Mouse (Mus musculus) kidney, embryonic 16.5 days (tissue): ENCODE measurements around the gene Zfp663. TPM values are rescaled to one million over a fixed set of nuclear protein-coding genes. Genes with fewer than 3 reads are reported as not detected.

Experiments used
- ATAC-seq: fragments of 200-750 bp; cut with Nextera tagmentation; 2 replicates; pipeline ENCODE4 v1.8.0; 2017; ENCODE audit warnings: moderate TSS enrichment; ENCODE audit not compliant: low FRiP score, low TSS enrichment
- H3K27ac ChIP-seq: fragments of 300-500 bp; sonication (generic); 2 replicates; pipeline ENCODE4 v1.5.1; 2014; ENCODE audit warnings: low read length
- H3K27me3 ChIP-seq: fragments of 300-500 bp; sonication (generic); 2 replicates; pipeline ENCODE4 v1.6.1; 2014; ENCODE audit warnings: low read length, control low read depth, mixed read lengths; ENCODE audit not compliant: insufficient read depth
- H3K36me3 ChIP-seq: fragments of 300-500 bp; sonication (generic); 2 replicates; pipeline ENCODE4 v1.6.1; 2014; ENCODE audit warnings: low read length, control low read depth, mixed read lengths; ENCODE audit not compliant: insufficient read depth
- H3K4me1 ChIP-seq: fragments of 300-500 bp; sonication (generic); 2 replicates; pipeline ENCODE4 v1.6.1; 2014; ENCODE audit warnings: low read length, control low read depth, mixed read lengths; ENCODE audit not compliant: insufficient read depth
- H3K4me2 ChIP-seq: fragments of 300-500 bp; sonication (generic); replicated peaks from 2 replicates; pipeline ENCODE4 v1.6.1; 2014; ENCODE audit warnings: low read depth, low read length
- H3K4me3 ChIP-seq: fragments of 300-500 bp; sonication (generic); 2 replicates; pipeline ENCODE4 v1.5.1; 2014; ENCODE audit warnings: mild to moderate bottlenecking, low read length
- H3K9ac ChIP-seq: fragments of 300-500 bp; sonication (generic); replicated peaks from 2 replicates; pipeline ENCODE4 v1.6.1; 2014; ENCODE audit warnings: low read length
- H3K9me3 ChIP-seq: fragments of 300-500 bp; sonication (generic); 2 replicates; pipeline ENCODE4 v1.6.1; 2016; ENCODE audit warnings: low read length, control low read depth
- WGBS: fragments of 180-500 bp; shearing (Covaris S2); extraction: QIAGEN DNeasy Blood & Tissue Kit; methylation state at CpG from one replicate; pipeline ENCODE4 v1.1.7; 2014; 5-methylcytosine and 5-hydroxymethylcytosine counted together
- polyA plus RNA-seq: library from polyadenylated mRNA; unstranded; fragments of >200 nt; fragmentation: Nextera tagmentation; extraction: Ambion mirVana; gene quantifications from 2 replicates; pipeline ENCODE4 v1.2.1, GENCODE M21; 2015

Zfp663 gene
- polyA plus RNA-seq, 1 experiment from 2014 or later: 1.1 TPM

- H3K27ac ChIP-seq: no peak overlapping the region
- H3K4me3 ChIP-seq: no peak overlapping the region
- 90% methylated on average over 5 of the region's 5 CpGs for WGBS
- no peaks in the 10 kb centered on the region for H3K27me3 ChIP-seq
- H3K4me1 ChIP-seq: no peaks in the 10 kb centered on the region
- H3K9me3 ChIP-seq: peaks cover 5% of the 10 kb centered on the region
- H3K9ac ChIP-seq: no peak overlapping the region
- no peak for ATAC-seq
- H3K4me2 ChIP-seq: no peak overlapping the region
- peaks cover 43% of the 10 kb centered on the region for H3K36me3 ChIP-seq
Measured at GRCm38 (mm10) chr2:165375478-165375877, 6.9 kb upstream of the Zfp663 start.

GRCm38 (mm10) chr2:165371066-165371465 is 2.5 kb upstream of the Zfp663 start:
- Histone ChIP-seq H3K4me1 (peaks cover 19% of the 10 kb centered on the region), H3K27ac (no peak overlapping the region), H3K9ac (no peak overlapping the region), H3K9me3 (no peaks in the 10 kb centered on the region), H3K36me3 (peaks cover 7% of the 10 kb centered on the region; the same call in 1 of the 2 replicates), H3K4me2 (no peak overlapping the region), H3K4me3 (no peak overlapping the region), H3K27me3 (no peaks in the 10 kb centered on the region)
- ATAC-seq: no peak
- 26% methylated on average over 3 of the region's 3 CpGs for WGBS

GRCm38 (mm10) chr2:165370348-165370747 is 1.8 kb upstream of the Zfp663 start:
- Histone ChIP-seq H3K4me2 (no peak overlapping the region), H3K4me1 (peaks cover 19% of the 10 kb centered on the region), H3K9me3 (no peaks in the 10 kb centered on the region), H3K36me3 (peaks cover 7% of the 10 kb centered on the region; the same call in 1 of the 2 replicates), H3K9ac (no peak overlapping the region), H3K27ac (no peak overlapping the region), H3K4me3 (no peak overlapping the region), H3K27me3 (no peaks in the 10 kb centered on the region)
- ATAC-seq: no peak
- 85% methylated on average over 3 of the region's 3 CpGs for WGBS

- no peaks in the 10 kb centered on the region for H3K36me3 ChIP-seq
- WGBS: 2% methylated on average over 13 of the region's 13 CpGs
- H3K27ac ChIP-seq: peak overlapping the region; percentile 59
- ATAC-seq: 0 out of 2 replicates have a peak, but pooled peaks have one; percentile 28
- H3K4me3 ChIP-seq: peak overlapping the region; percentile 40
- peaks cover 19% of the 10 kb centered on the region for H3K4me1 ChIP-seq
- peak overlapping the region; percentile 58 for H3K4me2 ChIP-seq
- no peaks in the 10 kb centered on the region for H3K9me3 ChIP-seq
- peak overlapping the region; percentile 42; the same call in 1 of the 2 replicates for H3K9ac ChIP-seq
- no peaks in the 10 kb centered on the region for H3K27me3 ChIP-seq
Measured at GRCm38 (mm10) chr2:165367868-165368439, 575 bp downstream of the Zfp663 start.

- Histone ChIP-seq H3K36me3 (no peaks in the 10 kb centered on the region), H3K27me3 (no peaks in the 10 kb centered on the region), H3K9ac (no peak overlapping the region), H3K27ac (0 out of 2 replicates have a peak overlapping the region, but pooled peaks have one; percentile 40), H3K4me1 (peaks cover 19% of the 10 kb centered on the region), H3K4me2 (peak overlapping the region; percentile 32), H3K9me3 (no peaks in the 10 kb centered on the region), H3K4me3 (peak overlapping the region; percentile 3; the same call in 1 of the 2 replicates)
- peak; percentile 78 for ATAC-seq
- WGBS: 6% methylated on average over 5 of the region's 8 CpGs
Measured at GRCm38 (mm10) chr2:165367047-165367520, 1.4 kb downstream of the Zfp663 start.

GRCm38 (mm10) chr2:165364334-165365091 is 4.0 kb downstream of the Zfp663 start:
- ATAC-seq: no peak
- H3K4me2 ChIP-seq: 0 out of 2 replicates have a peak overlapping the region, but pooled peaks have one; percentile 7
- WGBS: 10% methylated on average over 21 of the region's 21 CpGs
- H3K4me1 ChIP-seq: peaks cover 19% of the 10 kb centered on the region
- 0 out of 2 replicates have a peak overlapping the region, but pooled peaks have one; percentile 3 for H3K4me3 ChIP-seq
- H3K9ac ChIP-seq: no peak overlapping the region
- no peaks in the 10 kb centered on the region for H3K9me3 ChIP-seq
- H3K27ac ChIP-seq: no peak overlapping the region
- H3K36me3 ChIP-seq: no peaks in the 10 kb centered on the region
- no peaks in the 10 kb centered on the region for H3K27me3 ChIP-seq

GRCm38 (mm10) chr2:165363282-165363681 is 5.2 kb downstream of the Zfp663 start:
- H3K4me3 ChIP-seq: no peak overlapping the region
- no peaks in the 10 kb centered on the region for H3K9me3 ChIP-seq
- H3K9ac ChIP-seq: no peak overlapping the region
- H3K36me3 ChIP-seq: no peaks in the 10 kb centered on the region
- peaks cover 14% of the 10 kb centered on the region for H3K4me1 ChIP-seq
- no peaks in the 10 kb centered on the region for H3K27me3 ChIP-seq
- 92% methylated on average over 6 of the region's 6 CpGs for WGBS
- no peak overlapping the region for H3K27ac ChIP-seq
- H3K4me2 ChIP-seq: no peak overlapping the region
- ATAC-seq: no peak

- no peaks in the 10 kb centered on the region for H3K36me3 ChIP-seq
- H3K4me1 ChIP-seq: no peaks in the 10 kb centered on the region
- WGBS: 6% methylated on average over 1 of the region's 1 CpGs
- no peak overlapping the region for H3K4me2 ChIP-seq
- no peaks in the 10 kb centered on the region for H3K9me3 ChIP-seq
- H3K9ac ChIP-seq: no peak overlapping the region
- no peak for ATAC-seq
- H3K27ac ChIP-seq: no peak overlapping the region
- no peaks in the 10 kb centered on the region for H3K27me3 ChIP-seq
- no peak overlapping the region for H3K4me3 ChIP-seq
Measured at GRCm38 (mm10) chr2:165360861-165361260, 7.7 kb downstream of the Zfp663 start.

- no peak overlapping the region for H3K27ac ChIP-seq
- no peaks in the 10 kb centered on the region for H3K4me1 ChIP-seq
- H3K9me3 ChIP-seq: peaks cover 22% of the 10 kb centered on the region
- H3K9ac ChIP-seq: no peak overlapping the region
- no peaks in the 10 kb centered on the region for H3K27me3 ChIP-seq
- no peak overlapping the region for H3K4me3 ChIP-seq
- H3K4me2 ChIP-seq: no peak overlapping the region
- no peak for ATAC-seq
- 93% methylated on average over 20 of the region's 20 CpGs for WGBS
- H3K36me3 ChIP-seq: no peaks in the 10 kb centered on the region
Measured at GRCm38 (mm10) chr2:165351828-165352513, 16.6 kb downstream of the Zfp663 start.
